14 mouse cellular contexts compared by ENCODE assay signal in the genomic region with DNA sequence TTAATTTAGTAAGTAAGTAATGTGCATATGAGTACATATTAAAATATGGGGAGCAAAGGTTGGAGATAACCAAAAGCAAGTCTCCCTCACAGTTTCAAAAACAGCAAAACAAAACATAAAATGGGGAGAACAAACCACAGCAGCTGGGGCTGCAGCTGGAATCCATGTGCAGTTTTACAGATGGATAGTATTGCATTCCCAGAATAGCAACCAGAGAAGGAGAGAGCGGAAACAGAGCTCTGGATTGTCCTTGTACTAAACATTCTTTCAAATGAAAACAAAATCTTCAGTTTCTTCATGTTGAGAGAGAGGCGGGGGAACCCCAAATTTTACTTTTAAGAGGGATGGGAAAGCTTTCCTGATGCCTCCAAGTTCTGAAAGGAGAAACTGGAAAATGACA. TPM values are rescaled to one million over a fixed set of nuclear protein-coding genes. Genes with fewer than 3 reads are reported as not detected.
DNase-seq lines count a peak whose midpoint lies in the region; ATAC-seq and TF ChIP-seq lines count a peak whose summit lies in the region.
"Had no signal": no experiment of that assay in that cellular context is flagged by ENCODE, and none has a peak within 500 bp of the region (broad histone marks: within the 10 kb centered on the region; RNA-seq: fewer than 3 reads in every experiment).

No protein-coding gene starts in this region.

- no peak overlapping the region for H3K4me2 ChIP-seq in kidney, embryonic 16.5 days (replicated peaks; ENCODE audit: low read depth, low read length)
- H3K4me2 ChIP-seq in heart, postnatal 0 days (ENCODE audit: low read depth, low read length), result no peak overlapping the region
- H3K4me2 ChIP-seq: liver, embryonic 13.5 days had no signal

- H3K79me2 ChIP-seq in heart, adult 2 months (replicated peaks; ENCODE audit: control insufficient read depth, insufficient read depth, low read length), result no peaks in the 10 kb centered on the region

- H3K36me3 ChIP-seq in heart, adult 2 months (ENCODE audit: control insufficient read depth, insufficient read depth, low read length), result no peaks in the 10 kb centered on the region
- H3K36me3 ChIP-seq in heart, embryonic 10.5 days, result no peaks in the 10 kb centered on the region
- no peaks in the 10 kb centered on the region for H3K36me3 ChIP-seq in kidney, embryonic 16.5 days (ENCODE audit: insufficient read depth, low read length)
- H3K36me3 ChIP-seq in heart, postnatal 0 days (replicated peaks; ENCODE audit: control insufficient read depth, insufficient read depth, low read length), result no peaks in the 10 kb centered on the region
- H3K36me3 ChIP-seq: liver, embryonic 13.5 days had no signal

- peak overlapping the region; percentile 38; the same call in 1 of the 2 replicates for H3K27ac ChIP-seq in heart, adult 2 months
- H3K27ac ChIP-seq in heart, embryonic 10.5 days, result no peak overlapping the region
- H3K27ac ChIP-seq in kidney, embryonic 16.5 days (ENCODE audit: low read length), result no peak overlapping the region
- peak overlapping the region; percentile 57 for H3K27ac ChIP-seq in heart, postnatal 0 days (ENCODE audit: low read depth)
- H3K27ac ChIP-seq: liver, embryonic 13.5 days had no signal

- intact Hi-C loops in heart, adult 2 months (cut with DNase I), result no loop called here

- WGBS in heart, adult 2 months, result 51% methylated on average over 2 of the region's 2 CpGs
- 59% methylated on average over 2 of the region's 2 CpGs for WGBS in heart, embryonic 10.5 days
- 51% methylated on average over 2 of the region's 2 CpGs for WGBS in kidney, embryonic 16.5 days
- 36% methylated on average over 2 of the region's 2 CpGs for WGBS in heart, postnatal 0 days

- no peak overlapping the region for H3K4me3 ChIP-seq in heart, adult 2 months
- no peak overlapping the region for H3K4me3 ChIP-seq in heart, embryonic 10.5 days
- no peak overlapping the region for H3K4me3 ChIP-seq in kidney, embryonic 16.5 days (ENCODE audit: low read length)
- no peak overlapping the region for H3K4me3 ChIP-seq in heart, postnatal 0 days (ENCODE audit: low read depth, low read length)
- H3K4me3 ChIP-seq: liver, embryonic 13.5 days had no signal

- no peak; the same call in 1 of the 2 replicates for ATAC-seq in kidney, embryonic 16.5 days (ENCODE audit: low FRiP score, low TSS enrichment)
- no peak for ATAC-seq in heart, postnatal 0 days (ENCODE audit: insufficient read depth, low read depth)
- ATAC-seq: midbrain, embryonic 16.5 days; Patski had no signal

- H3K4me1 ChIP-seq in heart, adult 2 months (ENCODE audit: control insufficient read depth, insufficient read depth, low read length), result peaks cover 2% of the 10 kb centered on the region
- no peaks in the 10 kb centered on the region for H3K4me1 ChIP-seq in heart, embryonic 10.5 days
- H3K4me1 ChIP-seq in kidney, embryonic 16.5 days (ENCODE audit: insufficient read depth, low read length), result no peaks in the 10 kb centered on the region
- H3K4me1 ChIP-seq in heart, postnatal 0 days (ENCODE audit: control insufficient read depth, insufficient read depth), result no peaks in the 10 kb centered on the region
- H3K4me1 ChIP-seq: liver, embryonic 13.5 days had no signal

- no peak for TF ChIP-seq CTCF in heart, adult 2 months (IDR thresholded peaks at IDR 0.05)
- TF ChIP-seq CTCF in heart, postnatal 0 days (IDR thresholded peaks at IDR 0.05; ENCODE audit: low read depth), result no peak

- no peak for TF ChIP-seq EP300 in heart, adult 2 months (IDR thresholded peaks at IDR 0.05; ENCODE audit: insufficient read depth, low read depth, low read length)
- TF ChIP-seq EP300 in heart, postnatal 0 days (IDR thresholded peaks at IDR 0.05; ENCODE audit: low read depth), result no peak

- DNase-seq in heart, adult 2 months, result peak in 1 of 2 experiments; percentile 2
- DNase-seq in heart, embryonic 10.5 days (ENCODE audit: low spot score), result no peak
- DNase-seq in kidney, postnatal 14 days, result peak; percentile 14
- peak; percentile 11 for DNase-seq in brain, adult 2 months (ENCODE audit: low read depth, low spot score)
- DNase-seq in heart, postnatal 0 days (ENCODE audit: low spot score), result no peak
- no peak for DNase-seq in urinary bladder, postnatal 14 days (ENCODE audit: low spot score)
- DNase-seq in thymus, postnatal 36 days, result no peak
- DNase-seq: cerebellum, postnatal 14 days; gastrocnemius, postnatal 36 days; liver, embryonic 13.5 days; right cerebral cortex, postnatal 14 days had no signal

- no peak for TF ChIP-seq POLR2A in heart, adult 2 months (IDR thresholded peaks at IDR 0.05; ENCODE audit: insufficient read depth, low read depth, low read length)

- H3K9me3 ChIP-seq in heart, embryonic 10.5 days, result no peaks in the 10 kb centered on the region
- no peaks in the 10 kb centered on the region for H3K9me3 ChIP-seq in kidney, embryonic 16.5 days (ENCODE audit: low read length)
- no peaks in the 10 kb centered on the region for H3K9me3 ChIP-seq in heart, postnatal 0 days (replicated peaks; ENCODE audit: control insufficient read depth, low read length)
- H3K9me3 ChIP-seq: liver, embryonic 13.5 days had no signal

- no peak overlapping the region for H3K9ac ChIP-seq in heart, adult 2 months (ENCODE audit: low read depth, low read length)
- no peak overlapping the region for H3K9ac ChIP-seq in kidney, embryonic 16.5 days (replicated peaks; ENCODE audit: low read length)
- no peak overlapping the region for H3K9ac ChIP-seq in heart, postnatal 0 days (replicated peaks; ENCODE audit: low read depth, low read length)
- H3K9ac ChIP-seq: liver, embryonic 13.5 days had no signal

- H3K27me3 ChIP-seq in heart, adult 2 months (ENCODE audit: control insufficient read depth, insufficient read depth, low read length), result no peaks in the 10 kb centered on the region
- H3K27me3 ChIP-seq in heart, embryonic 10.5 days (ENCODE audit: insufficient read depth, poor library complexity, severe bottlenecking), result no peaks in the 10 kb centered on the region
- H3K27me3 ChIP-seq in kidney, embryonic 16.5 days (ENCODE audit: insufficient read depth, low read length), result peaks cover 7% of the 10 kb centered on the region; the same call in 1 of the 2 replicates
- no peaks in the 10 kb centered on the region for H3K27me3 ChIP-seq in heart, postnatal 0 days (ENCODE audit: control insufficient read depth, insufficient read depth, low read length)
- H3K27me3 ChIP-seq: liver, embryonic 13.5 days had no signal

RNA-seq across cellular contexts. Expression of gene Hccs, which starts 58.0 kb away (rescaled TPM):
- total RNA-seq in heart, adult 2 months (2021), result 10 to 100 TPM; 64.0 to 64.9 TPM
- 24.5 and 45.7 TPM in 2 replicates for polyA plus RNA-seq in heart, adult 2 months (2012; rRNA removed)
- 48.0 and 50.4 TPM in 2 replicates for polyA plus RNA-seq in heart, embryonic 10.5 days (2016; fragmentation: Nextera tagmentation; extraction: Ambion mirVana)
- 29.0 and 31.6 TPM in 2 replicates for polyA plus RNA-seq in kidney, embryonic 16.5 days (2015; fragmentation: Nextera tagmentation; extraction: Ambion mirVana)
- total RNA-seq in heart, postnatal 0 days (2014; rRNA removed; ENCODE audit: low replicate concordance), result 55.8 and 58.2 TPM in 2 replicates
- 73.1 and 75.2 TPM in 2 replicates for polyA plus RNA-seq in heart, postnatal 0 days (2015; fragmentation: Nextera tagmentation; extraction: Ambion mirVana)

Comparison
In these comparisons a context has a peak if more than half of its experiments do, and no peak if none do; other contexts are left out.
1. H3K27ac ChIP-seq: peak in heart, adult 2 months (single experiment) and heart, postnatal 0 days (single experiment); none in heart, embryonic 10.5 days (single experiment) and kidney, embryonic 16.5 days (single experiment).
2. DNase-seq: peak in kidney, postnatal 14 days (single experiment) and brain, adult 2 months (single experiment); none in heart, embryonic 10.5 days (single experiment), heart, postnatal 0 days (single experiment), urinary bladder, postnatal 14 days (single experiment) and thymus, postnatal 36 days (0 of 2).